Mouse (Mus musculus): ENCODE measurements around the gene Slc35f6. TPM values are rescaled to one million over a fixed set of nuclear protein-coding genes. Genes with fewer than 3 reads are reported as not detected.

Gene Slc35f6
- total RNA-seq, 1 experiment: 40.0 TPM

DNA sequence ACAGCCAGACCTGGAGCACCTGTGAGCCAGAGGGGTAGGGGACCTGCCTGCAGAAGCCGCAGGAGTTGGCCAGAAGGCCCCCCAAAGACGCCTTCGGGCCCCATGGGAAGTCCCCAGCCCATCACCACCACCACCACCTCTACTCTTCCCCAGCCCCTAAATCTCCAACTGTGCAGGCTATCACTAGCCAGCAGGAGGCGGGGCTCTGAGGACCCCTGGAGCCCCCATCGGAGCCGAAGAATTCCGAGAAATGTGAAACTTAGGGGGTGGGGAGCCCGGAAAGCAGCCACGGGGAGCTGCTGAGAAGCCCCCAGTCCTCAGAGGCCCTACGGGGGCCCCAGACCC lies 24.9 kb upstream of the Slc35f6 start:
- TF ChIP-seq ZNF384 (IDR thresholded peaks at IDR 0.05; ENCODE audit: low read depth, low read length) (no peak), HCFC1 (IDR thresholded peaks at IDR 0.05; ENCODE audit: borderline replicate concordance, insufficient read depth, low read length) (no peak), CHD2 (IDR thresholded peaks at IDR 0.05; ENCODE audit: low read depth, low read length) (no peak), ZC3H11A (IDR thresholded peaks at IDR 0.05; ENCODE audit: borderline replicate concordance, low read depth, low read length) (no peak), MAFK (IDR thresholded peaks at IDR 0.05; ENCODE audit: insufficient read depth, low read depth, low read length) (no peak)
- Histone ChIP-seq H3K9ac (ENCODE audit: insufficient read depth, low read depth, low read length, poor library complexity, severe bottlenecking) (no peak overlapping the region), H3K36me3 (ENCODE audit: control insufficient read depth, insufficient read depth, low read length, poor library complexity, severe bottlenecking) (no peaks in the 10 kb centered on the region), H3K4me1 (ENCODE audit: control insufficient read depth in 2 of 2, insufficient read depth in 2 of 2, low read length in 2 of 2, poor library complexity in 1 of 2) (peaks cover 0 to 14% of the 10 kb centered on the region in 2 experiments; a peak in 1 of 4 replicates), H3K4me3 (ENCODE audit: insufficient read depth in 1 of 2, low read depth in 1 of 2, low read length in 2 of 2, poor library complexity in 1 of 2, severe bottlenecking in 1 of 2) (peak overlapping the region in 1 of 2 experiments; percentile 36; a peak in 3 of 4 replicates), H3K27ac (ENCODE audit: insufficient read depth, low read depth, low read length, poor library complexity, severe bottlenecking) (no peak overlapping the region), H3K9me3 (ENCODE audit: control insufficient read depth, insufficient read depth, low read depth, low read length) (no peaks in the 10 kb centered on the region)
- in situ Hi-C loops (cut with MboI; ENCODE audit: low sequenced_read_pairs in 2 of 2, unreplicated experiment in 2 of 2): no loop called here
- DNase-seq (ENCODE audit: low read depth, low spot score): no peak

DNA sequence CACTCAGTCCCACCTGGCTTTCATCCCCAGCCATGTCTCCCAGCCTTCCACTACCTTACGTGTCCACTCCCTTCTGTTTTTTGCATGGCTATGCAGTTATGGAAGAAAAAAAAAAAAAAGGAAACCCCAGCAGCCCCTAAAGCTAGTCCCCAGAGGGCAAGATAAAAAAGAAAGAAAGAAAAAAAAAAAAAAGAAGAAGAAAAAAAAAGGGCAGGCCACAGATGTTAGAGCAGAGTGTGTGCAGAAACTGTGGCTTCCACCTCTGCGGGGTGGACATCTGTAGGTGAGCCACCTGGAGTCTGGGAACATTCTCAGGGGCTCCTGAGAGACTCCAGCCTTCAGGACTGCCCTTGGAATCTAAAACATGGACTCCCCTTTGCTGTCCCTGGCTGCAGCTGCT lies 24.4 kb upstream of the Slc35f6 start:
- no peak overlapping the region for H3K4me3 ChIP-seq (ENCODE audit: insufficient read depth in 1 of 2, low read depth in 1 of 2, low read length in 2 of 2, poor library complexity in 1 of 2, severe bottlenecking in 1 of 2)
- H3K9ac ChIP-seq (ENCODE audit: insufficient read depth, low read depth, low read length, poor library complexity, severe bottlenecking): no peak overlapping the region
- in situ Hi-C loops (cut with MboI; ENCODE audit: low sequenced_read_pairs in 2 of 2, unreplicated experiment in 2 of 2): no loop called here
- no peak for DNase-seq (ENCODE audit: low read depth, low spot score)
- 0 out of 2 replicates have a peak, but pooled peaks cover 1% of the 10 kb centered on the region for H3K9me3 ChIP-seq (ENCODE audit: control insufficient read depth, insufficient read depth, low read depth, low read length)
- no peaks in the 10 kb centered on the region for H3K36me3 ChIP-seq (ENCODE audit: control insufficient read depth, insufficient read depth, low read length, poor library complexity, severe bottlenecking)
- H3K4me1 ChIP-seq (ENCODE audit: control insufficient read depth in 2 of 2, insufficient read depth in 2 of 2, low read length in 2 of 2, poor library complexity in 1 of 2): peaks cover 0 to 11% of the 10 kb centered on the region in 2 experiments; a peak in 1 of 4 replicates
- H3K27ac ChIP-seq (ENCODE audit: insufficient read depth, low read depth, low read length, poor library complexity, severe bottlenecking): no peak overlapping the region
- TF ChIP-seq ZC3H11A (IDR thresholded peaks at IDR 0.05; ENCODE audit: borderline replicate concordance, low read depth, low read length): no peak
- no peak for TF ChIP-seq ZNF384 (IDR thresholded peaks at IDR 0.05; ENCODE audit: low read depth, low read length)
- no peak for TF ChIP-seq HCFC1 (IDR thresholded peaks at IDR 0.05; ENCODE audit: borderline replicate concordance, insufficient read depth, low read length)
- TF ChIP-seq CHD2 (IDR thresholded peaks at IDR 0.05; ENCODE audit: low read depth, low read length): no peak
- TF ChIP-seq MAFK (IDR thresholded peaks at IDR 0.05; ENCODE audit: insufficient read depth, low read depth, low read length): no peak

DNA sequence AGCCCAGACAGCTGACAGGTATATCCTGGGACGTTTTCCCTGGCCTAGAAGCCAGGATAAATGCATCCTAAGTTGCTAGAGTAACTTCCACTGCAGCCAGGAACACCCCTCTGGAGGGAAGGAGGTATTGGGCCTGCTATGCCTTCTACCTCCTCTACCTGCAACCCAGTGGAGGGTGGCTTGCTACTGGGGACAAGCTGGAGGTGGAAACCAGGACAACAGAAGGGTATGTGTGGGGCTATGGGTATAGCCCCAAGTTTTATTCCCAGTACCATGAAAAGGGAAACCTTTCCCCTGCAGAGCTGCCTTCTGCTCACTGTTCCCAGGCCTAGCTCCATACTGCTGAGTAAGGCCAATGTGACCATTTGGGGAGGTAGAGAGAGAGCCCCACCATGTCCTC lies 23.4 kb upstream of the Slc35f6 start:
- H3K9me3 ChIP-seq (ENCODE audit: control insufficient read depth, insufficient read depth, low read depth, low read length): 0 out of 2 replicates have a peak, but pooled peaks cover 1% of the 10 kb centered on the region
- no peak overlapping the region for H3K4me3 ChIP-seq (ENCODE audit: insufficient read depth in 1 of 2, low read depth in 1 of 2, low read length in 2 of 2, poor library complexity in 1 of 2, severe bottlenecking in 1 of 2)
- in situ Hi-C loops (cut with MboI; ENCODE audit: low sequenced_read_pairs in 2 of 2, unreplicated experiment in 2 of 2): no loop called here
- H3K9ac ChIP-seq (ENCODE audit: insufficient read depth, low read depth, low read length, poor library complexity, severe bottlenecking): no peak overlapping the region
- no peaks in the 10 kb centered on the region for H3K36me3 ChIP-seq (ENCODE audit: control insufficient read depth, insufficient read depth, low read length, poor library complexity, severe bottlenecking)
- H3K27ac ChIP-seq (ENCODE audit: insufficient read depth, low read depth, low read length, poor library complexity, severe bottlenecking): no peak overlapping the region
- no peak for DNase-seq (ENCODE audit: low read depth, low spot score)
- H3K4me1 ChIP-seq (ENCODE audit: control insufficient read depth in 2 of 2, insufficient read depth in 2 of 2, low read length in 2 of 2, poor library complexity in 1 of 2): peaks cover 0 to 11% of the 10 kb centered on the region in 2 experiments; a peak in 1 of 4 replicates
- TF ChIP-seq MAFK (IDR thresholded peaks at IDR 0.05; ENCODE audit: insufficient read depth, low read depth, low read length): no peak
- no peak for TF ChIP-seq HCFC1 (IDR thresholded peaks at IDR 0.05; ENCODE audit: borderline replicate concordance, insufficient read depth, low read length)
- TF ChIP-seq ZC3H11A (IDR thresholded peaks at IDR 0.05; ENCODE audit: borderline replicate concordance, low read depth, low read length): no peak
- no peak for TF ChIP-seq CHD2 (IDR thresholded peaks at IDR 0.05; ENCODE audit: low read depth, low read length)
- no peak for TF ChIP-seq ZNF384 (IDR thresholded peaks at IDR 0.05; ENCODE audit: low read depth, low read length)

DNA sequence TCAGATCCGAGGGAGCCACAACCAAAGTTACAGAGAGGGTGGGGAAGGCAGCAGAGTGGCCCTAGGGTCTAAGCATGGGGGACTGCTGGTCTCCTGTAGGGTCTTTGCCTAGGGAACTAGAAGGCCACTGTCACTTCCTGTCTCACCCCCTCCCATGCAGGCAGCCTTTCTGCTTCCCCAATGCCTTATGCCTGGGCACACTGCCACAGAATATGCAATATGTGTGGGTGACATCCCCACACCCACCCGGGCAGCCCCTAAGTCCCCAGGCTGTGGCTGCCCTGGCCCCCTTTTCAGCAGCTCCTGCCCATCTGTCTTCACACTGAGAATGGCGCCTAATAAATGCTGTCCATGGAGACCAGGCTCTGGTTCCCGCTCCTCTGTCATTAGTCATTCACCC lies 22.8 kb upstream of the Slc35f6 start:
- in situ Hi-C loops (cut with MboI; ENCODE audit: low sequenced_read_pairs in 2 of 2, unreplicated experiment in 2 of 2): no loop called here
- no peak overlapping the region for H3K9ac ChIP-seq (ENCODE audit: insufficient read depth, low read depth, low read length, poor library complexity, severe bottlenecking)
- H3K4me1 ChIP-seq (ENCODE audit: control insufficient read depth in 2 of 2, insufficient read depth in 2 of 2, low read length in 2 of 2, poor library complexity in 1 of 2): peaks cover 0 to 11% of the 10 kb centered on the region in 2 experiments; a peak in 1 of 4 replicates
- H3K27ac ChIP-seq (ENCODE audit: insufficient read depth, low read depth, low read length, poor library complexity, severe bottlenecking): no peak overlapping the region
- H3K4me3 ChIP-seq (ENCODE audit: insufficient read depth in 1 of 2, low read depth in 1 of 2, low read length in 2 of 2, poor library complexity in 1 of 2, severe bottlenecking in 1 of 2): no peak overlapping the region
- no peaks in the 10 kb centered on the region for H3K36me3 ChIP-seq (ENCODE audit: control insufficient read depth, insufficient read depth, low read length, poor library complexity, severe bottlenecking)
- TF ChIP-seq MAFK (IDR thresholded peaks at IDR 0.05; ENCODE audit: insufficient read depth, low read depth, low read length): no peak
- no peak for TF ChIP-seq ZNF384 (IDR thresholded peaks at IDR 0.05; ENCODE audit: low read depth, low read length)
- no peak for TF ChIP-seq HCFC1 (IDR thresholded peaks at IDR 0.05; ENCODE audit: borderline replicate concordance, insufficient read depth, low read length)
- no peak for TF ChIP-seq ZC3H11A (IDR thresholded peaks at IDR 0.05; ENCODE audit: borderline replicate concordance, low read depth, low read length)
- TF ChIP-seq CHD2 (IDR thresholded peaks at IDR 0.05; ENCODE audit: low read depth, low read length): no peak
- 0 out of 2 replicates have a peak, but pooled peaks cover 1% of the 10 kb centered on the region for H3K9me3 ChIP-seq (ENCODE audit: control insufficient read depth, insufficient read depth, low read depth, low read length)
- no peak for DNase-seq (ENCODE audit: low read depth, low spot score)

All from ES-E14 (cell line).